Mouse (Mus musculus): ENCODE data around the gene Gm340. TPM values are rescaled to one million over a fixed set of nuclear protein-coding genes. Genes with fewer than 3 reads are reported as not detected.

Gm340 gene
- polyA plus RNA-seq, 1 experiment = 1.4 TPM

DNA sequence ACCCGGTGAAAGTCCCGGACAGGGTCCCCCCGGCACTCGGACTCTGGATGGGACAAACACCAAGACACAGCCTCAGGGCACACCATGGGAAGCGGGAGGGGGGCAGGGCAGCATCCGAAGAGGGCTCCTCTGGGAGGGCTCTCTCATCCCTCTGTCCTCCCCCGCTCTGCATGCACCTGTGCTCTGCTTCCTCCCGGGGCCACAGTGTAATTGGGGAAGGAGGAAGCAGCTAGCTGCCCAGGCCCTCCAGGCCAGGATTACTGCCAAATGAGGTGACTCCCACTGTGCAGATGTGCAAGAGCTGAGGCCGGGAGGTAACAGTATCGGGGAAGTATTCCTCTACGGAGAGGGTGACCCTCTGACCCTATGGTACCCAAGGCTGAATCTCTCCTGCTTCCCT, 18.5 kb downstream of the Gm340 start:
- TF ChIP-seq MYOD1 (IDR thresholded peaks at IDR 0.05; ENCODE audit: control insufficient read depth in 1 of 3, insufficient read length in 2 of 3, low read depth in 2 of 3) = peak in 1 of 3 experiments; percentile 63
- no peak for TF ChIP-seq MAX (IDR thresholded peaks at IDR 0.05; ENCODE audit: low read depth)
- H3K79me2 ChIP-seq (ENCODE audit: control insufficient read depth, insufficient read depth) = no peaks in the 10 kb centered on the region
- H3K4me3 ChIP-seq = no peak overlapping the region
- H3K36me3 ChIP-seq (ENCODE audit: control insufficient read depth, insufficient read depth) = no peaks in the 10 kb centered on the region
- H3K27me3 ChIP-seq (ENCODE audit: control insufficient read depth, insufficient read depth, insufficient read length) = no peaks in the 10 kb centered on the region
- H3K4me2 ChIP-seq (ENCODE audit: low read depth) = no peak overlapping the region
- H3ac ChIP-seq (ENCODE audit: control insufficient read depth, insufficient read length) = no peak overlapping the region

DNA sequence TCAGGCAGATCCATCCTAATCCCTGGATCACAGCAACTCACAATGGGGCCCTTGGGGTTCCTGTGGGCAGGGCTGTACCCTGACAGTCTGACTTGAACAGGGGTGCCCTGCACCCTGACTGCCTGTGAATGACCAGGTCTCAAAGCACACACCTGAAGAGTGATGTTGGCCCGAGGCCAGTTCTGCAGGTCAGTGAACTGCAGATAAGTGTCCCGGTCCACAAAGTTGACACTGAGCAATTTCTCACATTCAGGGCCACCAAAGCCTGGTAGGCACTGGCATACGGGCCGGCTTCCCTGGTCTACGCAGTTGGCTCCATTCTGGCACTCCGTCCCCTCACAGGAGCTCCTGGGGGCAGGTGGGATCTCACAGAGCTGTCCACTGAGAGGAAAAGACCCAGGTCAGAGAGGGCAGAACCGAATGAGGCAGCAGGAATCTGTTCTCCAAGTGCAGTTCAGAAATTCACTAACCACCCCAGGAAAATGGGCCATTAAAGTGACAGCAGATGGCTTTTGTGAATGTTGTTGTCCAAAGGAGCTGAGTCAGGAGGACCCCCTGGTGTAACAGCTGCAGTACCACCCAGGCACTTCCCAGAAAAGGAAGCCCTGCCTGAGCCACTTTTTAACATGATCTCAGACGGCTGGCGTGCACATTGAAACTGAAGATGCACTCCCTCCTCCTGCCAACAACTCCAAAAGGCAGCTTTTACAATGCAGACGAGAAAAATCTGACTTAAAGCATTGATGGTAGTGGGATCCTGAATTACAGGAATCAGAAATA, 24.2 kb downstream of the Gm340 start:
- Histone ChIP-seq H3K27me3 (ENCODE audit: control insufficient read depth, insufficient read depth, insufficient read length) (no peaks in the 10 kb centered on the region), H3K36me3 (ENCODE audit: control insufficient read depth, insufficient read depth) (no peaks in the 10 kb centered on the region), H3K4me3 (no peak overlapping the region), H3K4me2 (ENCODE audit: low read depth) (peak overlapping the region; percentile 48), H3ac (ENCODE audit: control insufficient read depth, insufficient read length) (no peak overlapping the region), H3K79me2 (ENCODE audit: control insufficient read depth, insufficient read depth) (no peaks in the 10 kb centered on the region)
- TF ChIP-seq POLR2A (IDR thresholded peaks at IDR 0.05; ENCODE audit: insufficient read length, low read depth) (no peak), TCF12 (IDR thresholded peaks at IDR 0.05; ENCODE audit: insufficient read depth, poor library complexity, severe bottlenecking) (peak; percentile 91), USF1 (IDR thresholded peaks at IDR 0.05; ENCODE audit: low read depth) (no peak), MYOG (IDR thresholded peaks at IDR 0.05; ENCODE audit: control insufficient read depth in 1 of 3, insufficient read depth in 1 of 3, insufficient read length in 2 of 3, low read depth in 2 of 3) (peak; percentile 50 to 94 (median 94)), MAX (IDR thresholded peaks at IDR 0.05; ENCODE audit: low read depth) (no peak), TCF3 (IDR thresholded peaks at IDR 0.05; ENCODE audit: insufficient read length, low read depth) (peak; percentile 52), E2F4 (IDR thresholded peaks at IDR 0.05; ENCODE audit: insufficient read depth) (no peak), CEBPB (IDR thresholded peaks at IDR 0.05; ENCODE audit: insufficient read depth, poor library complexity, severe bottlenecking) (no peak), SRF (IDR thresholded peaks at IDR 0.05; ENCODE audit: control insufficient read depth, insufficient read length, low read depth) (no peak), MYOD1 (IDR thresholded peaks at IDR 0.05; ENCODE audit: control insufficient read depth in 1 of 3, insufficient read length in 2 of 3, low read depth in 2 of 3) (peak; percentile 53 to 91 (median 81)), POLR2AphosphoS2 (IDR thresholded peaks at IDR 0.05; ENCODE audit: insufficient read length, low read depth) (no peak), REST (IDR thresholded peaks at IDR 0.05; ENCODE audit: insufficient read depth, insufficient read length) (no peak)

DNA sequence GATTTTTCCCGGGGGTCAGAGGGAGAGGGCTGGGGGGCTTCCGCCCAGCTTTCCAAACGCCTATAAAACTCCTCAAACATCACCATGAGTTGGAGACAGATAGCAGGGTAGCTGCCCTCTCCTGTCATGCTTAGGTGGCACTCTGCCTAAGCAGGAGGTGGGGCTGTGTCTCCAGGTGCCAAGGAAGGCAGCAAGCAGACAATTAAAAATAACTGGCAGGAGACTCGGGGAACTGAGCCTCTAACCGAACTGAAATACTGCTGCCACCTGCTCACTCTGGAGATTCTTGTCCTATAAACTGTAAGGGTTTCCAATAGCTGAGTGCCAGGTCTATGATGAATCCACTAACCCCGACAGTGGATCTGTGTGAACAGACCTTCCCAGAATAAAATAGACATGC, 29.5 kb downstream of the Gm340 start:
- no peak overlapping the region for H3ac ChIP-seq (ENCODE audit: control insufficient read depth, insufficient read length)
- TF ChIP-seq CEBPB (IDR thresholded peaks at IDR 0.05; ENCODE audit: insufficient read depth, poor library complexity, severe bottlenecking) = no peak
- TF ChIP-seq USF1 (IDR thresholded peaks at IDR 0.05; ENCODE audit: low read depth) = no peak
- TF ChIP-seq TCF3 (IDR thresholded peaks at IDR 0.05; ENCODE audit: insufficient read length, low read depth) = no peak
- no peak for TF ChIP-seq POLR2A (IDR thresholded peaks at IDR 0.05; ENCODE audit: insufficient read length, low read depth)
- TF ChIP-seq MYOG (IDR thresholded peaks at IDR 0.05; ENCODE audit: control insufficient read depth in 1 of 3, insufficient read depth in 1 of 3, insufficient read length in 2 of 3, low read depth in 2 of 3) = no peak
- H3K4me3 ChIP-seq = no peak overlapping the region
- no peaks in the 10 kb centered on the region for H3K36me3 ChIP-seq (ENCODE audit: control insufficient read depth, insufficient read depth)
- peaks cover 7% of the 10 kb centered on the region for H3K27me3 ChIP-seq (ENCODE audit: control insufficient read depth, insufficient read depth, insufficient read length)
- H3K4me2 ChIP-seq (ENCODE audit: low read depth) = no peak overlapping the region
- H3K79me2 ChIP-seq (ENCODE audit: control insufficient read depth, insufficient read depth) = no peaks in the 10 kb centered on the region

DNA sequence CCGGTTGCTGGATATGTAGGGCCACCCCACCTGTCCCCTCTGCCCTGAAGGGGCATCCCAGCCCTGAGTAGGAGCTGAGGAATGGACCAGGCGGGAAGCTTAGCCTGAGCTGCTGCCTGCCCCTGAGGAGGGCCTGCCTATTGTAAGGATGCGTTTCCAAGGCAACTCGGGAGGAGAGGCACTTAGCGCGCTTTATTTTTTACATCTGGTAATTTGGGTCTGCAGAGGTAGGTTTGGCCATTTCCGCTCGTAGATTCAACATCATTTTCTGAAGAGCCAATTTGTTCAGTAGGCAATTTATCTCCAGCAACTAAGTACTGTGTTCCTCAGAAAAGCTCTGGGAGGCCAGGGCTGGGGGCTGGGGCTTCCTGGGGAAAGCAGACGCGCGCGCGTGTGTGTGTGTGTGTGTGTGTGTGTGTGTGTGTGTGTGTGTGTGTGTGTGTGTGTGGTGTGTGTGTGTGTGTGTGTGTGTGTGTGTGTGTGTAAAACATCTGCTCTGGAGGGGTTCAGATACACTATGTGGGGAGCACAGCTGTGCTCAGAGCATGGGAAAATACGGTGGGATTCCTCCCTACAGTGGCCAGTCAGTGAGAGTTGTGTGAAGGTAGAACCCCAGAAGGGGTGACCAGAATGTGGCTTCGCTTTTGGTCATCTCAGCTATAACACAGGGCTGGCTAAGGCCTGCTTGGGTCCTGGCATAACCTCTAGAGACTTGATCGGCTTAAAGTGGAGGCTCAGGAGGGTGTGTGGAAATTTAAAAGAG, 31.3 kb downstream of the Gm340 start:
- no peaks in the 10 kb centered on the region for H3K79me2 ChIP-seq (ENCODE audit: control insufficient read depth, insufficient read depth)
- H3K36me3 ChIP-seq (ENCODE audit: control insufficient read depth, insufficient read depth) = no peaks in the 10 kb centered on the region
- no peak overlapping the region for H3K4me2 ChIP-seq (ENCODE audit: low read depth)
- no peak overlapping the region for H3ac ChIP-seq (ENCODE audit: control insufficient read depth, insufficient read length)
- TF ChIP-seq POLR2A (IDR thresholded peaks at IDR 0.05; ENCODE audit: insufficient read length, low read depth) (no peak), CEBPB (IDR thresholded peaks at IDR 0.05; ENCODE audit: insufficient read depth, poor library complexity, severe bottlenecking) (no peak), POLR2AphosphoS2 (IDR thresholded peaks at IDR 0.05; ENCODE audit: insufficient read length, low read depth) (no peak), SRF (IDR thresholded peaks at IDR 0.05; ENCODE audit: control insufficient read depth, insufficient read length, low read depth) (no peak), MYOD1 (IDR thresholded peaks at IDR 0.05; ENCODE audit: control insufficient read depth in 1 of 3, insufficient read length in 2 of 3, low read depth in 2 of 3) (no peak), MYOG (IDR thresholded peaks at IDR 0.05; ENCODE audit: control insufficient read depth in 1 of 3, insufficient read depth in 1 of 3, insufficient read length in 2 of 3, low read depth in 2 of 3) (no peak), MAX (IDR thresholded peaks at IDR 0.05; ENCODE audit: low read depth) (no peak), E2F4 (IDR thresholded peaks at IDR 0.05; ENCODE audit: insufficient read depth) (no peak), REST (IDR thresholded peaks at IDR 0.05; ENCODE audit: insufficient read depth, insufficient read length) (no peak), TCF12 (IDR thresholded peaks at IDR 0.05; ENCODE audit: insufficient read depth, poor library complexity, severe bottlenecking) (no peak), USF1 (IDR thresholded peaks at IDR 0.05; ENCODE audit: low read depth) (no peak), TCF3 (IDR thresholded peaks at IDR 0.05; ENCODE audit: insufficient read length, low read depth) (no peak)
- H3K4me3 ChIP-seq = no peak overlapping the region
- H3K27me3 ChIP-seq (ENCODE audit: control insufficient read depth, insufficient read depth, insufficient read length) = peaks cover 7% of the 10 kb centered on the region

All from myocyte (in vitro differentiated cells).